Mouse (Mus musculus): Measurements from ENCODE around the gene Chit1.

DNA sequence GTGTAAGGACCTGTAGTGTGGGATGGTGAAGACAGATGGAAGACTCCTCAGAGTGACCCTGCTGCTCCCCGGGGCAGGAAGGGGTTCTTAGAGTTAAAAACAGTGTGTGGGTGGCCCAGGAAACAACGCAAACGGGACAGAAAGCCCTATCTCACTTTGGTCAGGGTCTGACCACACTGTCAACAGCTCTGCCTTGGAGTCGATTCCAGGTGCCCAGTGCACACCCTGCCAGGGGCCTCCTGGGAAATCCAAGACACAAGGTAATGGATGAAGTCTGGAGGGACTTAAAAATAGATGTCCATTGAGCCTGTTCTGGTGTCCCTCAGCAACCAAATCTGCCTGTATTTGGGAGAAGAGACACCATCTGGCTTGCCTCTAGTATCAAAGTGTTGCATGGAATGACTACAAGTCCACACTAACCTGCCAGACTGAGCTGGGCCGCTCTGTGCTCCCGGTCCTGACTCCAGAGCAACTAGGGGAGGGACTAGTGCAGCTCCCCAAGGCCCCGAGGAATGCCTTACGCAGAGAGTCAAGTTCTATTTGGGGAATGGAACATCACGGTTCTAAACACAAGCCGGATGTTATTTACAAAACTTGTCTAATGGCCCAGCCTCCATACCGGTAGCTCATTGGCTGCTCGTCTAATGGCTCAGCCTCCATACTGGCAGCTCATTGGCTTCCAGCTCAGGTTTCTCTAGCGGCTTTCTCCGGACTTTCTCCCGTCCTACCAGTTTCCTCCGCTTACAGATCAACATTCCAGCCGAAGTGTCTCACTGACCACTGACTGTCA, 12.1 kb upstream of the Chit1 start:
- TF ChIP-seq CTCF (IDR thresholded peaks at IDR 0.05; ENCODE audit: control insufficient read depth, insufficient read depth, insufficient read length) (no peak), MYOG (IDR thresholded peaks at IDR 0.05; ENCODE audit: control insufficient read depth, extremely low read depth, insufficient read length) (no peak), CEBPB (IDR thresholded peaks at IDR 0.05; ENCODE audit: low read depth) (no peak), MAX (IDR thresholded peaks at IDR 0.05) (no peak)
